Mouse (Mus musculus) stomach, embryonic 14.5 days (tissue): Measurements from ENCODE around the gene CN725425. TPM values are rescaled to one million over a fixed set of nuclear protein-coding genes. Genes with fewer than 3 reads are reported as not detected.

Experiments
- ATAC-seq: fragments of 200-750 bp; cut with Nextera tagmentation; 2 replicates; pipeline ENCODE4 v1.8.0; 2017; ENCODE audit warnings: low read depth, moderate TSS enrichment; ENCODE audit not compliant: insufficient number of reproducible peaks, insufficient read depth, low FRiP score
- H3K27ac ChIP-seq: fragments of 300-500 bp; sonication (generic); 2 replicates; pipeline ENCODE4 v1.5.1; 2014; ENCODE audit warnings: mild to moderate bottlenecking, low read length, moderate library complexity, mixed read lengths
- H3K27me3 ChIP-seq: fragments of 300-500 bp; sonication (generic); 2 replicates; pipeline ENCODE4 v1.6.1; 2014; ENCODE audit warnings: low read length, control low read depth, mixed read lengths; ENCODE audit not compliant: control insufficient read depth, insufficient read depth
- H3K36me3 ChIP-seq: fragments of 300-500 bp; sonication (generic); 2 replicates; pipeline ENCODE4 v1.6.1; 2014; ENCODE audit warnings: mild to moderate bottlenecking, control low read depth, low read length, moderate library complexity, mixed read lengths; ENCODE audit not compliant: control insufficient read depth, insufficient read depth
- H3K4me1 ChIP-seq: fragments of 300-500 bp; sonication (generic); 2 replicates; pipeline ENCODE4 v1.6.1; 2014; ENCODE audit warnings: low read length, control low read depth, mixed read lengths; ENCODE audit not compliant: control insufficient read depth, insufficient read depth
- H3K4me2 ChIP-seq: fragments of 300-500 bp; sonication (generic); replicated peaks from 2 replicates; pipeline ENCODE4 v1.6.1; 2014; ENCODE audit warnings: low read depth, low read length, control low read depth
- H3K4me3 ChIP-seq: fragments of 300-500 bp; sonication (generic); 2 replicates; pipeline ENCODE4 v1.5.1; 2014; ENCODE audit warnings: low read depth, low read length, control low read depth
- H3K9ac ChIP-seq: fragments of 300-500 bp; sonication (generic); replicated peaks from 2 replicates; pipeline ENCODE4 v1.6.1; 2014; ENCODE audit warnings: low read depth, mild to moderate bottlenecking, control low read depth, low read length, moderate library complexity, mixed read lengths
- H3K9me3 ChIP-seq: fragments of 300-500 bp; sonication (generic); 2 replicates; pipeline ENCODE4 v1.6.1; 2016; ENCODE audit warnings: low read depth, low read length, control low read depth; ENCODE audit not compliant: control insufficient read depth
- WGBS: fragments of 180-500 bp; shearing (Covaris S2); extraction: QIAGEN DNeasy Blood & Tissue Kit; methylation state at CpG from one replicate; pipeline ENCODE4 v1.1.7; 2014; 5-methylcytosine and 5-hydroxymethylcytosine counted together
- polyA plus RNA-seq: library from polyadenylated mRNA; unstranded; fragments of >200 nt; fragmentation: Nextera tagmentation; extraction: Ambion mirVana; gene quantifications from 2 replicates; pipeline ENCODE4 v1.2.1, GENCODE M21; 2014

The CN725425 gene
- polyA plus RNA-seq, 1 experiment from 2014 or later, result not detected

- Histone ChIP-seq H3K9me3 (no peaks in the 10 kb centered on the region), H3K4me3 (no peak overlapping the region), H3K27me3 (no peaks in the 10 kb centered on the region), H3K36me3 (no peaks in the 10 kb centered on the region), H3K4me2 (no peak overlapping the region), H3K4me1 (no peaks in the 10 kb centered on the region), H3K27ac (no peak overlapping the region), H3K9ac (no peak overlapping the region)
- 91% methylated on average over 5 of the region's 5 CpGs for WGBS
- ATAC-seq, result no peak
These were observed 82.2 kb downstream of the CN725425 start for GRCm38 (mm10) chr15:91281521-91281920.

GRCm38 (mm10) chr15:91282822-91283221 lies 83.5 kb downstream of the CN725425 start:
- H3K4me2 ChIP-seq, result no peak overlapping the region
- H3K36me3 ChIP-seq, result no peaks in the 10 kb centered on the region
- no peak overlapping the region for H3K27ac ChIP-seq
- no peak overlapping the region for H3K4me3 ChIP-seq
- no peak for ATAC-seq
- WGBS, result 91% methylated on average over 7 of the region's 7 CpGs
- H3K9ac ChIP-seq, result no peak overlapping the region
- H3K4me1 ChIP-seq, result no peaks in the 10 kb centered on the region
- no peaks in the 10 kb centered on the region for H3K27me3 ChIP-seq
- no peaks in the 10 kb centered on the region; the same call in 1 of the 2 replicates for H3K9me3 ChIP-seq

GRCm38 (mm10) chr15:91283418-91283817 lies 84.1 kb downstream of the CN725425 start:
- Histone ChIP-seq H3K27ac (no peak overlapping the region), H3K4me2 (no peak overlapping the region), H3K9ac (no peak overlapping the region), H3K27me3 (no peaks in the 10 kb centered on the region), H3K9me3 (no peaks in the 10 kb centered on the region; the same call in 1 of the 2 replicates), H3K4me3 (no peak overlapping the region), H3K4me1 (no peaks in the 10 kb centered on the region), H3K36me3 (no peaks in the 10 kb centered on the region)
- 86% methylated on average over 3 of the region's 3 CpGs for WGBS
- no peak for ATAC-seq

- H3K36me3 ChIP-seq, result no peaks in the 10 kb centered on the region
- H3K27me3 ChIP-seq, result no peaks in the 10 kb centered on the region
- ATAC-seq, result no peak
- no peaks in the 10 kb centered on the region for H3K4me1 ChIP-seq
- H3K4me2 ChIP-seq, result no peak overlapping the region
- H3K4me3 ChIP-seq, result no peak overlapping the region
- 81% methylated on average over 11 of the region's 11 CpGs for WGBS
- no peaks in the 10 kb centered on the region for H3K9me3 ChIP-seq
- no peak overlapping the region for H3K27ac ChIP-seq
- no peak overlapping the region for H3K9ac ChIP-seq
These were observed 100.1 kb downstream of the CN725425 start for GRCm38 (mm10) chr15:91299319-91299835.

GRCm38 (mm10) chr15:91301366-91301765 lies 102.1 kb downstream of the CN725425 start:
- Histone ChIP-seq H3K4me1 (no peaks in the 10 kb centered on the region), H3K27ac (no peak overlapping the region), H3K36me3 (no peaks in the 10 kb centered on the region), H3K9me3 (no peaks in the 10 kb centered on the region), H3K4me2 (no peak overlapping the region), H3K27me3 (no peaks in the 10 kb centered on the region), H3K9ac (no peak overlapping the region), H3K4me3 (no peak overlapping the region)
- no peak for ATAC-seq
- WGBS, result 11% methylated on average over 3 of the region's 3 CpGs

- WGBS, result 55% methylated on average over 7 of the region's 7 CpGs
- H3K27ac ChIP-seq, result no peak overlapping the region
- H3K9ac ChIP-seq, result no peak overlapping the region
- H3K4me2 ChIP-seq, result no peak overlapping the region
- H3K4me1 ChIP-seq, result no peaks in the 10 kb centered on the region
- no peak for ATAC-seq
- no peaks in the 10 kb centered on the region for H3K27me3 ChIP-seq
- no peaks in the 10 kb centered on the region for H3K36me3 ChIP-seq
- no peak overlapping the region for H3K4me3 ChIP-seq
- H3K9me3 ChIP-seq, result no peaks in the 10 kb centered on the region
These were observed 105.1 kb downstream of the CN725425 start for GRCm38 (mm10) chr15:91304296-91304852.

Other genes starting within 250 kb of the CN725425 start
- 23.3 and 25.9 TPM in 2 replicates for gene Kif21a, start 149.5 kb upstream of the CN725425 start, polyA plus RNA-seq
- 2.0 and 2.4 TPM in 2 replicates for gene Abcd2, start 7.7 kb upstream of the CN725425 start, polyA plus RNA-seq